Mouse (Mus musculus): ENCODE measurements at regions not wholly inside any gene's neighbourhood (a gene's known extent, or its start where the extent isn't known, plus 50 kb on each side); places are given as distances from the start of the nearest gene placed in this dataset.
A peak's percentile ranks its signal among the peaks of the same experiment; 100 is the strongest.

GRCm38 (mm10) chr1:183573621-183574585, 155.9 kb downstream of the Hhipl2 start:
- H3K79me2 ChIP-seq (ENCODE audit: control insufficient read depth, insufficient read depth), result no peaks in the 10 kb centered on the region
- H3K36me3 ChIP-seq (ENCODE audit: control insufficient read depth, insufficient read depth), result no peaks in the 10 kb centered on the region
- H3ac ChIP-seq (ENCODE audit: control insufficient read depth, insufficient read length), result no peak overlapping the region
- H3K27me3 ChIP-seq (ENCODE audit: control insufficient read depth, insufficient read depth, insufficient read length), result no peaks in the 10 kb centered on the region
- TF ChIP-seq CEBPB (IDR thresholded peaks at IDR 0.05; ENCODE audit: insufficient read depth, poor library complexity, severe bottlenecking) (0 out of 2 replicates have a peak, but pooled peaks have one; percentile 46), TCF12 (IDR thresholded peaks at IDR 0.05; ENCODE audit: insufficient read depth, poor library complexity, severe bottlenecking) (no peak), MYOG (IDR thresholded peaks at IDR 0.05; ENCODE audit: control insufficient read depth in 1 of 3, insufficient read depth in 1 of 3, insufficient read length in 2 of 3, low read depth in 2 of 3) (no peak), USF1 (IDR thresholded peaks at IDR 0.05; ENCODE audit: low read depth) (no peak), TCF3 (IDR thresholded peaks at IDR 0.05; ENCODE audit: insufficient read length, low read depth) (no peak), POLR2AphosphoS2 (IDR thresholded peaks at IDR 0.05; ENCODE audit: insufficient read length, low read depth) (no peak)
- H3K4me2 ChIP-seq (ENCODE audit: low read depth), result peak overlapping the region; percentile 48
- no peak overlapping the region for H3K4me3 ChIP-seq

GRCm38 (mm10) chr1:183584861-183585260, 166.8 kb downstream of the Hhipl2 start:
- Histone ChIP-seq H3K27me3 (ENCODE audit: control insufficient read depth, insufficient read depth, insufficient read length) (no peaks in the 10 kb centered on the region), H3ac (ENCODE audit: control insufficient read depth, insufficient read length) (no peak overlapping the region), H3K4me3 (no peak overlapping the region), H3K79me2 (ENCODE audit: control insufficient read depth, insufficient read depth) (no peaks in the 10 kb centered on the region), H3K36me3 (ENCODE audit: control insufficient read depth, insufficient read depth) (no peaks in the 10 kb centered on the region), H3K4me2 (ENCODE audit: low read depth) (no peak overlapping the region)
- no peak for TF ChIP-seq CEBPB (IDR thresholded peaks at IDR 0.05; ENCODE audit: insufficient read depth, poor library complexity, severe bottlenecking)
- no peak for TF ChIP-seq MAX (IDR thresholded peaks at IDR 0.05; ENCODE audit: low read depth)
- TF ChIP-seq TCF12 (IDR thresholded peaks at IDR 0.05; ENCODE audit: insufficient read depth, poor library complexity, severe bottlenecking), result no peak
- TF ChIP-seq REST (IDR thresholded peaks at IDR 0.05; ENCODE audit: insufficient read depth, insufficient read length), result no peak
- no peak for TF ChIP-seq POLR2AphosphoS2 (IDR thresholded peaks at IDR 0.05; ENCODE audit: insufficient read length, low read depth)
- TF ChIP-seq USF1 (IDR thresholded peaks at IDR 0.05; ENCODE audit: low read depth), result no peak
- no peak for TF ChIP-seq TCF3 (IDR thresholded peaks at IDR 0.05; ENCODE audit: insufficient read length, low read depth)
- no peak for TF ChIP-seq MYOG (IDR thresholded peaks at IDR 0.05; ENCODE audit: control insufficient read depth in 1 of 3, insufficient read depth in 1 of 3, insufficient read length in 2 of 3, low read depth in 2 of 3)
- TF ChIP-seq MYOD1 (IDR thresholded peaks at IDR 0.05; ENCODE audit: control insufficient read depth in 1 of 3, insufficient read length in 2 of 3, low read depth in 2 of 3), result no peak
- TF ChIP-seq E2F4 (IDR thresholded peaks at IDR 0.05; ENCODE audit: insufficient read depth), result no peak
- TF ChIP-seq POLR2A (IDR thresholded peaks at IDR 0.05; ENCODE audit: insufficient read length, low read depth), result no peak

DNA sequence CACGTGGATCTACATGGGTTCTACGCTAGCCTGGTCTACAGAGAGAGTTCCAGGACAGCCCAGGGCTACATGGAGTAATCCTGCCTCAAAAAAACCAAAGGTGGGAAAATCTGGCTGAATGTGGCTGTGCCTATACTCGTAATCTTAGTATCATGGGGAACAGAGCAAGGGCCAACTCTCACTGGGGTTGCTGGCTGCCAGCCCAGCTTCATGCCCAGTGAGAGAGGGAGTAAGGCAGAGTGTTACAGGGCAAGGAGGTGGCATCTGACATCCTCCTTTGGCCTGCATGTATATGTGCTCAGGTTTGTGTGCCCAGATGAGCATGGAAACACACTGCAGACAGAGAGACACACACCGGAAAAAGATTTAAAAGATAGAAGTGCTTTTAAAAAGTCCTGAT, 168.4 kb downstream of the Hhipl2 start:
- H3ac ChIP-seq (ENCODE audit: control insufficient read depth, insufficient read length), result no peak overlapping the region
- H3K4me3 ChIP-seq, result no peak overlapping the region
- H3K79me2 ChIP-seq (ENCODE audit: control insufficient read depth, insufficient read depth), result no peaks in the 10 kb centered on the region
- H3K36me3 ChIP-seq (ENCODE audit: control insufficient read depth, insufficient read depth), result no peaks in the 10 kb centered on the region
- no peak overlapping the region for H3K4me2 ChIP-seq (ENCODE audit: low read depth)
- H3K27me3 ChIP-seq (ENCODE audit: control insufficient read depth, insufficient read depth, insufficient read length), result no peaks in the 10 kb centered on the region
- TF ChIP-seq POLR2AphosphoS2 (IDR thresholded peaks at IDR 0.05; ENCODE audit: insufficient read length, low read depth) (no peak), USF1 (IDR thresholded peaks at IDR 0.05; ENCODE audit: low read depth) (no peak), MAX (IDR thresholded peaks at IDR 0.05; ENCODE audit: low read depth) (no peak), E2F4 (IDR thresholded peaks at IDR 0.05; ENCODE audit: insufficient read depth) (no peak), CEBPB (IDR thresholded peaks at IDR 0.05; ENCODE audit: insufficient read depth, poor library complexity, severe bottlenecking) (no peak), POLR2A (IDR thresholded peaks at IDR 0.05; ENCODE audit: insufficient read length, low read depth) (no peak), SRF (IDR thresholded peaks at IDR 0.05; ENCODE audit: control insufficient read depth, insufficient read length, low read depth) (no peak)

GRCm38 (mm10) chr1:183595306-183595705, 177.3 kb downstream of the Hhipl2 start:
- H3K27me3 ChIP-seq (ENCODE audit: control insufficient read depth, insufficient read depth, insufficient read length), result no peaks in the 10 kb centered on the region
- TF ChIP-seq MAX (IDR thresholded peaks at IDR 0.05; ENCODE audit: low read depth) (no peak), SRF (IDR thresholded peaks at IDR 0.05; ENCODE audit: control insufficient read depth, insufficient read length, low read depth) (no peak), POLR2AphosphoS2 (IDR thresholded peaks at IDR 0.05; ENCODE audit: insufficient read length, low read depth) (no peak), MYOD1 (IDR thresholded peaks at IDR 0.05; ENCODE audit: control insufficient read depth in 1 of 3, insufficient read length in 2 of 3, low read depth in 2 of 3) (no peak), TCF3 (IDR thresholded peaks at IDR 0.05; ENCODE audit: insufficient read length, low read depth) (no peak), E2F4 (IDR thresholded peaks at IDR 0.05; ENCODE audit: insufficient read depth) (no peak), MYOG (IDR thresholded peaks at IDR 0.05; ENCODE audit: control insufficient read depth in 1 of 3, insufficient read depth in 1 of 3, insufficient read length in 2 of 3, low read depth in 2 of 3) (no peak), USF1 (IDR thresholded peaks at IDR 0.05; ENCODE audit: low read depth) (no peak), CEBPB (IDR thresholded peaks at IDR 0.05; ENCODE audit: insufficient read depth, poor library complexity, severe bottlenecking) (no peak), POLR2A (IDR thresholded peaks at IDR 0.05; ENCODE audit: insufficient read length, low read depth) (no peak), REST (IDR thresholded peaks at IDR 0.05; ENCODE audit: insufficient read depth, insufficient read length) (no peak), TCF12 (IDR thresholded peaks at IDR 0.05; ENCODE audit: insufficient read depth, poor library complexity, severe bottlenecking) (no peak)
- no peaks in the 10 kb centered on the region for H3K79me2 ChIP-seq (ENCODE audit: control insufficient read depth, insufficient read depth)
- no peak overlapping the region for H3K4me3 ChIP-seq
- no peak overlapping the region for H3K4me2 ChIP-seq (ENCODE audit: low read depth)
- H3K36me3 ChIP-seq (ENCODE audit: control insufficient read depth, insufficient read depth), result no peaks in the 10 kb centered on the region
- H3ac ChIP-seq (ENCODE audit: control insufficient read depth, insufficient read length), result no peak overlapping the region
